Mouse (Mus musculus) macrophage (primary cell): ENCODE data around the gene Amfr. TPM values are rescaled to one million over a fixed set of nuclear protein-coding genes. Genes with fewer than 3 reads are reported as not detected.

Experiments
- H3K27ac ChIP-seq: fragments of 350-480 bp; formaldehyde crosslinking; 2 replicates; pipeline ENCODE4 v1.9.0; 2021
- H3K36me3 ChIP-seq: fragments of 350-480 bp; formaldehyde crosslinking; 2 replicates; pipeline ENCODE4 v1.9.0; 2021; ENCODE audit errors: inconsistent target
- H3K4me3 ChIP-seq: fragments of 350-480 bp; formaldehyde crosslinking; 2 replicates; pipeline ENCODE4 v1.9.0; 2021; ENCODE audit errors: inconsistent target
- H3K79me2 ChIP-seq: fragments of 350-480 bp; formaldehyde crosslinking; 2 replicates; pipeline ENCODE4 v1.9.0; 2021; ENCODE audit errors: inconsistent target
- WGBS: methylation state at CpG from one replicate; pipeline ENCODE4 v1.1.7; 2026; ENCODE audit warnings: inconsistent platforms; ENCODE audit not compliant: missing documents; 5-methylcytosine and 5-hydroxymethylcytosine counted together
- polyA plus RNA-seq: library from polyadenylated mRNA; stranded (reverse); fragments of 250-400 nt; gene quantifications from 3 replicates; pipeline ENCODE4 v1.2.4, GENCODE M21; 2018; ENCODE audit warnings: inconsistent platforms

Amfr gene
- polyA plus RNA-seq, 1 experiment from 2014 or later = 58.0 TPM

DNA sequence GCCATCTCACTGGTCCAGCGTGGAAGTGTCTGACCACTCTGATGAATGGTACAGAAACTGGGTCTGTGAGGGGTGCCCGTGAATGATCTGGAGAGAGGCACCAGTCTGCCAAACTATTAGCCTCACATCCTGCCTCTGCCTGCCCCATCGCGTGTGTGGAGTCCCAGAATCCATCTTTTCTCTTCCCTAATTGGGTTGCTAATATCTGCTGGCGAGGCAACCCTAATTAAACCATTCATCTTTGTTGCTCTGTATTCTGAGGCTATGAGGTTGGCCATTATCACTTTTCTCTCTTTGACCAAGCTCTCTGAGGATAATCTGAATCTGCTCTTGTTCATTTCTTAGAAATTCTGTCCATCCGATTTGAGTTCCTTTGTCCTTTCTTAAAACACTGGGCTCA, 81.3 kb downstream of the Amfr start:
- WGBS = 94% methylated on average over 6 of the region's 6 CpGs
- Histone ChIP-seq H3K79me2 (no peaks in the 10 kb centered on the region), H3K4me3 (no peak overlapping the region), H3K36me3 (no peaks in the 10 kb centered on the region), H3K27ac (no peak overlapping the region)

DNA sequence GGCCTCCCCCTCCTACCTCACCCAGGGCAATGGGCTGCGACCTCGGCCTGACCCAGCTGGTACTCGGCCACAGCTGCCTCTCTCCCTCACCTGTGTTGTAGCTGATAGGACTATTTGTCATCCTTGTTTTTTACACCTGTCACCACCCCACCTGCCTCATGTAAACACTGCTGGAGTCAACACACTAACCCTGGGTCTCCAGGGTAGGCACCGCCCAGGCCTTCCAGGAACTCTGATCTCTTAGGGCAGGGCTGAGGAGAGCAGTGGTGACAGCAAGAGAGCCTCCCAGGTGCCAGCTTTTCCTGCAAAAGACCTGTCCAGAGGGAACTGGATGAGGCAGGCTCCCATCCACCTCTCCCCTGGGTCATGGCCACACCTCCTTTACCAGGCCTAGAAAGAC, 83.4 kb downstream of the Amfr start:
- Histone ChIP-seq H3K27ac (no peak overlapping the region), H3K4me3 (no peak overlapping the region), H3K79me2 (no peaks in the 10 kb centered on the region), H3K36me3 (no peaks in the 10 kb centered on the region)
- WGBS = 91% methylated on average over 4 of the region's 4 CpGs

DNA sequence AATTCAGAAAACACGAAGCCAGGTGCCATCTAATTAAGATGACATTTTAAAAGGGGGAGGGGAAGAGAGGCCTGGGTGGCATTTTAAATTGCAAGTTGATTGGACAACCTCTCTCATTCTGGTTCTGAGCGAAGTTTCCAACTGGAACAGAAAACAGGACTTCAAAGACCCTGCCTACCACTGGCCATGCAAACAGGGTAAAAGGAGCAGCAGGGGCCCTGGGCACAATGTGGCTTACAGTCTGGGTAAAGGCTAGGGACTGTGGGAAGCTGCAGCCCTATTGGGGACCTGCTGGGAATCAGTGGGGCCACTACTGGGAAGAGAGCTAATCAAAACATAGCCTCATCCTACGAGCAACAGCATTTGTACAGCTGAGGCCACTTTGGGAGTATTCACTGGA, 87.1 kb downstream of the Amfr start:
- 63% methylated on average over 3 of the region's 3 CpGs for WGBS
- Histone ChIP-seq H3K79me2 (no peaks in the 10 kb centered on the region), H3K4me3 (no peak overlapping the region), H3K27ac (no peak overlapping the region), H3K36me3 (no peaks in the 10 kb centered on the region)

DNA sequence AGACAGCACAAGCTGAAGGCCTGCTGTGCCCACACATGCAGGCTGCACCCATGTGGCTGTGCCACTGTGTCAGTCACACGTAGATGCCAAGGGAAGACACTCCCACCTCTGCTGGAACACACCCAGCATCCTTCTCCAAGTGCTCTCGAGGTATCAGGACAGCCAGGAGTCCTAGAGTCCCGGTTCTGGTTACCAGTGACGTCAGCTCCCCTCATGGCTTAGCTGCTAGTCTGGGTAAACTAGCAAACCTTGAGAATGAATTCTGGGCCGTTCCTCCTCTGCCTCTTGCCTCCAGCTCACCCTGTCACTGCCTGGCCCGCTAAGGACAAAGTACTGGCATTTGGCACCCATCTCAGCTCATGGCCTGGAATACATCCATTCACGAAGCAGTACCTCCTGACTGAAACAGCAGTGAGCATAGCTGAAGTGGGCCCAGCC, 88.7 kb downstream of the Amfr start:
- no peaks in the 10 kb centered on the region for H3K36me3 ChIP-seq
- WGBS = 90% methylated on average over 7 of the region's 7 CpGs
- no peaks in the 10 kb centered on the region for H3K79me2 ChIP-seq
- H3K27ac ChIP-seq = no peak overlapping the region
- H3K4me3 ChIP-seq = no peak overlapping the region

Other genes starting within 250 kb of the Amfr start
- not detected in 3 replicates for gene Gnao1, start 202.9 kb downstream of the Amfr start, polyA plus RNA-seq
- gene Nudt21, start 24.2 kb upstream of the Amfr start, polyA plus RNA-seq = 14.7 to 21.2 TPM (median 18.5 TPM) in 3 replicates
- 9.5 to 14.0 TPM (median 11.2 TPM) in 3 replicates for gene Ogfod1, start 24.4 kb upstream of the Amfr start, polyA plus RNA-seq
- gene Bbs2, start 86.1 kb upstream of the Amfr start, polyA plus RNA-seq = 2.6 to 5.6 TPM (median 3.7 TPM) in 3 replicates
- not detected in 3 replicates for gene Mt4, start 124.4 kb upstream of the Amfr start, polyA plus RNA-seq
- gene Mt3, start 139.8 kb upstream of the Amfr start, polyA plus RNA-seq = not detected in 3 replicates
- 23.3 to 71.9 TPM (median 36.5 TPM) in 3 replicates for gene Mt2, start 159.8 kb upstream of the Amfr start, polyA plus RNA-seq
- gene Mt1, start 166.2 kb upstream of the Amfr start, polyA plus RNA-seq = 337 to 418 TPM (median 412 TPM) in 3 replicates
- gene Nup93, start 201.7 kb upstream of the Amfr start, polyA plus RNA-seq = 20.6 to 35.1 TPM (median 24.9 TPM) in 3 replicates